Mouse (Mus musculus): ENCODE data around the gene Rarres2. TPM values are rescaled to one million over a fixed set of nuclear protein-coding genes. Genes with fewer than 3 reads are reported as not detected.

The Rarres2 gene
- polyA plus RNA-seq, 1 experiment: 13.7 TPM

DNA sequence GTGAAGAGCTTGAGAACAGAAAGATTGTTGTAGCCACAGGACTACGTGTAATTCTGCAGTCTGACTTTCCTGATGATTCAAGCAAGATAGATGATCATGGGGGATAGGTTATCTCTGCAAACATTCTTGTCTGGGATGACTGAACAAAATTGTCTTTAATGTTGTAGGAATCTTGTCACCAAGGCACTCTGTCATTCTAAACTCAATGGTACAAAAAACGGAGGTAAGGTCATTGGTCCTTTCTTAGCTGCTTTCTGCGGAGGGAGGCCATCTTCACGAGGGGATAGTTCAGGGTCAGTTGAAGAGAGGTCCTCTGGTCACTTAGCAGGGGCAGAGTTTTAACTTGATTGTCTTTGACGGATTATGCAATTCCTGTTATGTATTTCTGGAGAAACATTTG, 6.1 kb upstream of the Rarres2 start:
- TF ChIP-seq CTCF (IDR thresholded peaks at IDR 0.05; ENCODE audit: borderline replicate concordance, insufficient read depth, low read depth, low read length) (no peak), POLR2A (IDR thresholded peaks at IDR 0.05; ENCODE audit: borderline replicate concordance, insufficient read depth, low read length) (no peak)
- no peak for DNase-seq
- H3K27ac ChIP-seq (ENCODE audit: insufficient read depth, low read length): no peak overlapping the region
- WGBS: 71% methylated on average over 5 of the region's 5 CpGs
- no peak overlapping the region for H3K4me3 ChIP-seq (replicated peaks; ENCODE audit: insufficient read depth, low read depth, low read length)
- no peaks in the 10 kb centered on the region for H3K27me3 ChIP-seq (ENCODE audit: control insufficient read depth, insufficient read depth, low read length)
- peaks cover 2% of the 10 kb centered on the region; the same call in 1 of the 2 replicates for H3K4me1 ChIP-seq (ENCODE audit: control insufficient read depth, insufficient read depth, low read length)

DNA sequence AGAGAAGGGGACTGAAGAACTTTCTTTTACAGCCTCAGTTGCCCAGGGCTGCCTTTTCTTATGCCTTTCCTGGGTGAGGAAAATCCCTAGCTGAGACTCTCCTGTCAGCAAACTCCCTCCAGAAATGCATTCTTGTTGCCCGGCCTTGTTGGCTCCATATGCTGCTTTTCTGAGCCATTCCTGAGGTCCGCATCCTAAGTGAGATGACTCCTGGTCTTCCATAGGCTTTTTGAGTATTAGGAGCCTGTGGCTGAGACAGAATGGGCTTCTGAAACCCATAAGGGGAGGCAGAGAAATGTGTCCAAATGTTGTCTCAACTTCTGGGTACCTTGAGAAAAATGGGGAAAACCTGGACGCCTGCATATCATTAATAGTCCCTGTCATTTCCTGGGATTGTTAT, 1.4 kb upstream of the Rarres2 start:
- 81% methylated on average over 3 of the region's 3 CpGs for WGBS

DNA sequence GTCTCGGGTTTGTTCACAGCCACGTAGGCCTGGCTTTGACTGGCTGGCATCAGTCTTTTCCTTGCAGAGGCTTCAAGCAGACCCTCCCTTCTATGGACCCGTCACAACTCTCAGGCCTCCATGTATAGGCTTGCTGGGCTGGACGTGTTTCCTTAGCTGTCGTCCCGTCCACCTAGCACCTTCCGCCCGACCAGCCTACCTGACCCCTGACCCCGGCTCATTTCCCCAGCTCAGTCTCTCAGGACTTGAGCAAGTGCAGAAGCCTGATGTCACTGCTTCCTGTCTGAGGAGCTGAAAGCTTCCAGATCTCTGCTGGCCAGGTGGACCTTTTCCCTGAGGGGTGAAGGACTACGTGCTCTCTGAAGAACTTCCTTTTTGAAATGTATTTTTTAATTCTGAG, 691 bp upstream of the Rarres2 start:
- Histone ChIP-seq H3K27me3 (ENCODE audit: control insufficient read depth, insufficient read depth, low read length) (no peaks in the 10 kb centered on the region), H3K4me1 (ENCODE audit: control insufficient read depth, insufficient read depth, low read length) (peaks cover 12% of the 10 kb centered on the region), H3K27ac (ENCODE audit: insufficient read depth, low read length) (no peak overlapping the region), H3K4me3 (replicated peaks; ENCODE audit: insufficient read depth, low read depth, low read length) (no peak overlapping the region)
- no peak for DNase-seq
- TF ChIP-seq POLR2A (IDR thresholded peaks at IDR 0.05; ENCODE audit: borderline replicate concordance, insufficient read depth, low read length) (no peak), CTCF (IDR thresholded peaks at IDR 0.05; ENCODE audit: borderline replicate concordance, insufficient read depth, low read depth, low read length) (no peak)
- WGBS: 77% methylated on average over 10 of the region's 10 CpGs

More for the DNA sequence above, 1.4 kb upstream of the Rarres2 start:
- Histone ChIP-seq H3K4me3 (replicated peaks; ENCODE audit: insufficient read depth, low read depth, low read length) (no peak overlapping the region), H3K4me1 (ENCODE audit: control insufficient read depth, insufficient read depth, low read length) (peaks cover 6% of the 10 kb centered on the region), H3K27ac (ENCODE audit: insufficient read depth, low read length) (no peak overlapping the region), H3K27me3 (ENCODE audit: control insufficient read depth, insufficient read depth, low read length) (no peaks in the 10 kb centered on the region)
- TF ChIP-seq POLR2A (IDR thresholded peaks at IDR 0.05; ENCODE audit: borderline replicate concordance, insufficient read depth, low read length) (no peak), CTCF (IDR thresholded peaks at IDR 0.05; ENCODE audit: borderline replicate concordance, insufficient read depth, low read depth, low read length) (no peak)
- no peak for DNase-seq

DNA sequence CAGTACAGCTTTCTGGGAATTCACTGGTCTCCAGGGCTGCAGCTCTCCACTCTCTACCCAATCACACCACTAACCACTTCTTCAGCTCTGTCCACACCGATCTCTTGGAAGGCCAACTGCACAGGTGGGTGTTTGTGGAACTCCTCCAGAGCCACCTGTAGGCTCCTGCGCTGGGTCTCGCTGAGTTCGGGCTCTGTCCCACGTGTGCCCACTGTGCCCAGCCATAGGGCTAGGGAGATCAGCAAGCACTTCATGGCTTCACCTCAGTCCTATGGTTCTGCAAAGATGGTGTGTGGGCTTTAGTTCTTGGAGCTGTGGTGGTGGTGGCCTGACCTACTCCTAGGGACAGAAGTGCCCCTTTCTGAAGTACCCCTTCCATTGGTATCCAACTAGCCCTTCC, 575 bp downstream of the Rarres2 start:
- H3K27ac ChIP-seq (ENCODE audit: insufficient read depth, low read length): no peak overlapping the region
- peaks cover 20% of the 10 kb centered on the region for H3K4me1 ChIP-seq (ENCODE audit: control insufficient read depth, insufficient read depth, low read length)
- no peak for DNase-seq
- 83% methylated on average over 5 of the region's 5 CpGs for WGBS
- H3K4me3 ChIP-seq (replicated peaks; ENCODE audit: insufficient read depth, low read depth, low read length): no peak overlapping the region
- H3K27me3 ChIP-seq (ENCODE audit: control insufficient read depth, insufficient read depth, low read length): no peaks in the 10 kb centered on the region
- TF ChIP-seq POLR2A (IDR thresholded peaks at IDR 0.05; ENCODE audit: borderline replicate concordance, insufficient read depth, low read length) (no peak), CTCF (IDR thresholded peaks at IDR 0.05; ENCODE audit: borderline replicate concordance, insufficient read depth, low read depth, low read length) (no peak)

DNA sequence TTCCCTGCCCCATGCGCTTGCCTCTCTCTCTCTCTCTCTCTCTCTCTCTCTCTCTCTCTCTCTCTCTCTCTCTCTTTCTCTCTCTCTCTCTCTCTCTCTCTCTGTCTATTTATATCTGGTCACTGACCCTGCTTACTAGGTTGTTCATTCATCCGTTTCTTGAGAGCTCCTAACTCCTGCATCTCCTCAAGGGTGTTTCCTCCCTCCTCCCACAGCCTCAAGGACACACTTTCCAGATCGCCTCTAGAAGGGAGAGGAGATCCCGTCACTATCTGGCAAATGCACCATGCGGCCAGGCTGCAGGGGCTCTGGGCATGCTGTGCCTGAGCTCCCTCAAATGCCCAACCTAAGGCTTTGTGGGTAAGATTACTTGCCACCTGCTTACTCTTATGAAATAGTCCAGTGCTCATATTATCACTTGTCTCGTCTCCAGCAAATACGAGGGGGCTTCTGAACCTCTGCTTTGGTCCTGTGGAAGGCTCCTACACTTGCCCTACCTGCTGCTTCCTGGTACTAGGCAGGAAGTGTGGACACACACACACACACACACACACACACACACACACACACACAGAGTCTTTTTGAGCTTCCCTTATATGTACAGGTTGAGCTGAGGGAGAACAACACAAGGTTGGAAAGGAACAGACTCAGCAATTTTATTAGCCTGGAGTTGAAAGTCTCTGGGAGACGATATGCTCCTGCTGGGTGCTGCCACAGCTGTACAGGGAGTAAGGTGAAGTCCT, 3.4 kb downstream of the Rarres2 start:
- DNase-seq: peak; percentile 29 to 34
- no peaks in the 10 kb centered on the region for H3K27me3 ChIP-seq (ENCODE audit: control insufficient read depth, insufficient read depth, low read length)
- TF ChIP-seq CTCF (IDR thresholded peaks at IDR 0.05; ENCODE audit: borderline replicate concordance, insufficient read depth, low read depth, low read length) (no peak), POLR2A (IDR thresholded peaks at IDR 0.05; ENCODE audit: borderline replicate concordance, insufficient read depth, low read length) (no peak)
- H3K27ac ChIP-seq (ENCODE audit: insufficient read depth, low read length): peak overlapping the region; percentile 65
- H3K4me1 ChIP-seq (ENCODE audit: control insufficient read depth, insufficient read depth, low read length): peaks cover 26% of the 10 kb centered on the region
- WGBS: 38% methylated on average over 8 of the region's 8 CpGs
- H3K4me3 ChIP-seq (replicated peaks; ENCODE audit: insufficient read depth, low read depth, low read length): no peak overlapping the region

DNA sequence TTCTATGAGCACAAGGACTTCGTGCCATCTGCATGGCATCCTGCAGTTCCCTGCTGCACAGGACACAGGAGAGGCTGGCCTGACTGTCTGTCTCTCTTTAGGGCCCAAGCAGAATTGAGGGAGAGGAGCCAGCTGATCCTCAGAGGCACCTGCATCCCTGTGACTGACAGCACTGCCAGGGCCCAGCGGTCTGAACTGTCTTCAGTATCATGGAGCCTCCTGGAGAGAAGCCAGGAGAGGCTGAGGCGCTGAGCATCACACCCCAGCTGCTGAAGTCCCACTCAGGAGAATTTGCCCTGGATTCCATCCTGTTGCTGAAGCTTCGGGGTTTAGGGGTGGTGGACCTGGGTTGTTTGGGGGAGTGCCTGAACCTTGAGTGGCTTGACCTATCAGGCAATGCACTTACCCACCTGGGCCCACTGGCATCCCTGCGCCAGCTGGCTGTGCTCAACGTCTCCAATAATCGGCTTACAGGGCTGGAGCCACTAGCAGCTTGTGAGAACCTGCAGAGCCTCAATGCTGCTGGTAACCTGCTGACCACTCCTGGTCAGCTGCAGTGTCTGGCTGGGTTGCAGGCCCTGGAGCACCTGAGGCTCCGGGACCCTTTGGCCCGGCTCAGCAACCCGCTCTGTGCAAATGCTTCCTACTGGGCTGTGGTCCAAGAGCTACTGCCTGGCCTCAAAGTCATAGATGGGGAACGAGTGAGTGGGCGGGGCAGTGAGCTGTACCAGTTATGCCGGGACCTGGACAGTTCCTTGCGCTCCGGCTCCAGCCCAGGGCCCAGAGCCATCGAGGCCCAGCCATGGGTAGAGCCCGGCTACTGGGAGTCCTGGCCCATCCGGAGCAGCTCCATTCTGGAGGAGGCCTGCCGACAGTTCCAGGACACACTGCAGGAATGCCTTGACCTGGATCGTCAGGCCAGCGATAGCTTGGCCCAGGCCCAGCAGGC, 4.3 kb downstream of the Rarres2 start:
- no peak for TF ChIP-seq CTCF (IDR thresholded peaks at IDR 0.05; ENCODE audit: borderline replicate concordance, insufficient read depth, low read depth, low read length)
- no peak for TF ChIP-seq POLR2A (IDR thresholded peaks at IDR 0.05; ENCODE audit: borderline replicate concordance, insufficient read depth, low read length)
- Histone ChIP-seq H3K4me3 (replicated peaks; ENCODE audit: insufficient read depth, low read depth, low read length) (peak overlapping the region; percentile 17), H3K27ac (ENCODE audit: insufficient read depth, low read length) (peak overlapping the region; percentile 24; the same call in 1 of the 2 replicates), H3K4me1 (ENCODE audit: control insufficient read depth, insufficient read depth, low read length) (peaks cover 26% of the 10 kb centered on the region), H3K27me3 (ENCODE audit: control insufficient read depth, insufficient read depth, low read length) (no peaks in the 10 kb centered on the region)
- 11% methylated on average over 21 of the region's 21 CpGs for WGBS
- peak; percentile 60 to 68 for DNase-seq

DNA sequence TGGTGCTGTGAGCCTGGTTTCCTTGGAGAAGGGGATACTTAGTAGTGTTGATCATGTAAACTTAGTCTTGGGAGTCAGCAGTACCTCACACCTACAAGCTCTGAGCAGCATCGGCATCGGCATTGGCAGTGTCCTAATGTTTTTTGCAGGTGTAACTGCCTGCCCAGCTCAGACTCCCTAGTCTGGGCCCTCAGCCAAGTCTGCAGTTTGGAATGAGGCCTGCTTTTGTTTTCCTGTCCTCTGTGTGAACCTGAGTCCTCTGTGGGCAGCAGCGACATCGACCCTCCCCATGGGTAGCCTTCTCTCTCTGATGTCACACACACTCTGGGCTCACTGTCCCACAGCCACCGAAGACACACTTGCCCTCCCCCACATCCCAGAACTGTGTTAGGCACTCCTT, 6.3 kb downstream of the Rarres2 start:
- WGBS: 15% methylated on average over 5 of the region's 5 CpGs
- Histone ChIP-seq H3K27me3 (ENCODE audit: control insufficient read depth, insufficient read depth, low read length) (no peaks in the 10 kb centered on the region), H3K27ac (ENCODE audit: insufficient read depth, low read length) (no peak overlapping the region), H3K4me1 (ENCODE audit: control insufficient read depth, insufficient read depth, low read length) (peaks cover 26% of the 10 kb centered on the region), H3K4me3 (replicated peaks; ENCODE audit: insufficient read depth, low read depth, low read length) (no peak overlapping the region)
- no peak for TF ChIP-seq CTCF (IDR thresholded peaks at IDR 0.05; ENCODE audit: borderline replicate concordance, insufficient read depth, low read depth, low read length)
- no peak for TF ChIP-seq POLR2A (IDR thresholded peaks at IDR 0.05; ENCODE audit: borderline replicate concordance, insufficient read depth, low read length)
- peak; percentile 69 to 71 for DNase-seq

Data from cerebellum, adult 2 months (tissue).